Mouse (Mus musculus) macrophage (primary cell): Measurements from ENCODE around the gene Ddx49. TPM values are rescaled to one million over a fixed set of nuclear protein-coding genes. Genes with fewer than 3 reads are reported as not detected.

Experiments
- H3K27ac ChIP-seq: fragments of 350-480 bp; formaldehyde crosslinking; 2 replicates; pipeline ENCODE4 v1.9.0; 2021
- H3K36me3 ChIP-seq: fragments of 350-480 bp; formaldehyde crosslinking; 2 replicates; pipeline ENCODE4 v1.9.0; 2021; ENCODE audit errors: inconsistent target
- H3K4me3 ChIP-seq: fragments of 350-480 bp; formaldehyde crosslinking; 2 replicates; pipeline ENCODE4 v1.9.0; 2021; ENCODE audit errors: inconsistent target
- H3K79me2 ChIP-seq: fragments of 350-480 bp; formaldehyde crosslinking; 2 replicates; pipeline ENCODE4 v1.9.0; 2021; ENCODE audit errors: inconsistent target
- WGBS: methylation state at CpG from one replicate; pipeline ENCODE4 v1.1.7; 2026; ENCODE audit warnings: inconsistent platforms; ENCODE audit not compliant: missing documents; 5-methylcytosine and 5-hydroxymethylcytosine counted together
- polyA plus RNA-seq: library from polyadenylated mRNA; stranded (reverse); fragments of 250-400 nt; gene quantifications from 3 replicates; pipeline ENCODE4 v1.2.4, GENCODE M21; 2018; ENCODE audit warnings: inconsistent platforms

Gene Ddx49
- polyA plus RNA-seq, 1 experiment from 2014 or later = 20.5 TPM

DNA sequence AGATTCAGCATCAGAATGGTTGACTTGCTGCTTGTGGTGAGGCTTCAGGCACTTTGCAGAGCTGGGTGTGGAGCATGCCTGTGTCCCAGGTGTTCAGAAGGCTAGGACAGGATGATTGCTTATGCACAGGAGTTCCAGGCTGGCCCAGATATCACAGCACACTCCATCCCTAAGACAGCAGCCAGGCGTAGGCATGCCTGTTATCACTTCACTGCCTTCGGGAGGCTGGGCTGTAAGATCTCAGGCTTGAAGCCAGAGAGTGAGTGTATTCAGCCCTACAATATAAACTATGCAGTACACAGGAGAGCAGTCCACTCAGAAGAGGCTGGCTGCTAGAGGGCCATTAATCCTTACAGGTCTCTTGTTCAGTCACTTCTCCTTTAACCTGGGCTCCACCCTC is 43.2 kb downstream of the Ddx49 start:
- no peaks in the 10 kb centered on the region for H3K79me2 ChIP-seq
- H3K36me3 ChIP-seq = peaks cover 90% of the 10 kb centered on the region
- no peak overlapping the region for H3K27ac ChIP-seq
- no peak overlapping the region for H3K4me3 ChIP-seq
- WGBS = 97% methylated on average over 2 of the region's 2 CpGs

DNA sequence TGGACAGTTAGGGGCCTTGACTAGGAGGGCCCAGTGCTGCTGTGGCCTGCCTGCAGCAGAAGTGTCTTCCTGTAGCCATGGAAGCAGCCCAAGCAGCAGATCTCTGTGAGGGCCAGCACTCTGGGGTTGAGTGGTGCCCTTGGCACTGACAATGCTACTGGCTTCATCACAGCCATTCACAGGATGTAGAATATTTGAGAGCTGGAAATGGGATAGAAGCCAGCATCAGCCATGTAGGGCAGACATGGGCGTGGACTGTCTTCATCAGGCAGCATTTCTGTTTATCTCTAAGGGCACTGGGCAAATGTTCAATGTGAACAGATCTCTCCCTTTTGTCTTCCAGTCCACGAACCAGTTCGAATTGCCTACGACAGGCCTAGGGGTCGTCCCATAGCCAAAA is 43.7 kb downstream of the Ddx49 start:
- 98% methylated on average over 5 of the region's 5 CpGs for WGBS
- H3K79me2 ChIP-seq = no peaks in the 10 kb centered on the region
- peaks cover 92% of the 10 kb centered on the region for H3K36me3 ChIP-seq
- H3K27ac ChIP-seq = no peak overlapping the region
- no peak overlapping the region for H3K4me3 ChIP-seq

DNA sequence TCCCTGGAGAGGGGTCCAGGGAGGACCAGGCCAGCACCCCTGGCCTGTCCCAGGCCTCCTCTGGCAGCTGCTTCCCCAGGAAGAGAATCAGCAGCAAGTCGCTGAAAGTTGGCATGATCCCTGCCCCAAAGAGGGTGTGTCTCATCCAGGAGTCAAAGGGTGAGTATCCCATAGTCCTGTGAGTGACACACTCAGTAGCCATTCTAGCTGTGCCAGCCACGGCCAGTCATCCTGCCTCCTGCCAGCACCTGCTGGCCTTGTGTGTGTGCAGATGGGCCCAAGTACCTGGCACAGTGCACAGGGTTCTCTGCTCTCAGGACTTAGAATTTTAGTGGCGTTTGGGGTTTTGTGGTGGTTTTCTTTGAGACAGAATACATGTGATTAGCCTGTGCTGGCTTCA is 44.8 kb downstream of the Ddx49 start:
- H3K36me3 ChIP-seq = peaks cover 92% of the 10 kb centered on the region
- WGBS = 89% methylated on average over 3 of the region's 3 CpGs
- H3K79me2 ChIP-seq = no peaks in the 10 kb centered on the region
- no peak overlapping the region for H3K4me3 ChIP-seq
- H3K27ac ChIP-seq = no peak overlapping the region

DNA sequence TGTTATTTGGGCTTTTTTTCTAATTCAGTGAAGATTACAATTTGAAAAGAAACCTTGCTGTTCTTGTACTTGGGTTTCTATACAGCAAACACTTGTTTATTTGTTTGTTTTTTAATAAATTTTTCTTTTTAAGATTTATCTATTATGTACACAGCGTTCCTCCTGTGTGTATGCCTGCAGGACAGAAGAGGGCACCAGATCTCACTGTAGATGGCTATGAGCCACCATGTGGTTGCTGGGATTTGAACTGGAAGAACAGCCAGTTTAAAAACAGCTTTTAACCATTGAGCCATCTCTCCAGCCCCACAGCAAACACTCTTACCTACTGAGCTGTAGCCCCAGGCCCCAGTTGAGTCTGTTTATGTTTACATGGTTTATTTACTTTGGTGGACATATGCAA is 47.7 kb downstream of the Ddx49 start:
- H3K36me3 ChIP-seq = peaks cover 93% of the 10 kb centered on the region
- no peak overlapping the region for H3K27ac ChIP-seq
- H3K4me3 ChIP-seq = no peak overlapping the region
- no peaks in the 10 kb centered on the region for H3K79me2 ChIP-seq
- 83% methylated on average over 1 of the region's 1 CpGs for WGBS

DNA sequence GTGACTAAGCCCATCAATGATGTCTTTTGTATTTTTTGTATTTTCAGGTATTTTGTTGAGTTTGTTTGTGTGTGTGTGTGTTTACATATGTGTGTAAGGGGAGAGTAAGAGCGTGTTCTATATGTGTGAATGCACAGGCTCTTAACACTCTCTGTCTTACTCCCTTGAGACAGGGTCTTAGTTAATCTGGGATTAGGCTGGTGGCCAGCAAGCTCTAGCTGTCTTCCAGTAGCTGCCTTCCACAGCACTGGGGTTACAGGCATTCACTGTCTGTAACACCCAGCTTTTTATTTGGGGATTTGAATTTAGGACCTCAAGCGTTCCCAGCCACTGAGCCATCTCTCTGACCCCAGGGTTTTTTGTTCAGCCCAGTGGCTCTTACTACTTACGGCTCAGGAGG is 54.4 kb downstream of the Ddx49 start:
- WGBS = 98% methylated on average over 3 of the region's 3 CpGs
- Histone ChIP-seq H3K79me2 (peaks cover 44% of the 10 kb centered on the region; the same call in 1 of the 2 replicates), H3K27ac (no peak overlapping the region), H3K36me3 (peaks cover 69% of the 10 kb centered on the region), H3K4me3 (no peak overlapping the region)

DNA sequence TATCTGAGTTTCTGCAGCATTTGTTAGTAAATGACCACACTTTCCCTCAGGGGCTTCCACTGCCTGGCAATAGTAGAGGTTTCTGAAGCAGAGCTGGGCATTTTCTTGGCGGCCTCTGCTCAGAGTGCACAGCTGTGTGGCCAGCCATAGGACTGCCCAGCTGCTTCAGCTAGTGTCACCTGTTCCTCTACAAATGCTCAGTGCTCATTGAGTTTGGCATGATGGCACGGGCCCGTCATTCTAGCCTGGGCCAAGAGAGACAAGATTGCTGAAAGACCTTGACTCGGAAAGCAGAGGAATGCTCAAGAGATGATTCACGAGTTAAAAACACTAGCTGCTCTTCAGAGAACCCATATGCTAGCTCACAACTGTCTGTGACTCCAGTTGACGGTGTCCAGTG is 55.7 kb downstream of the Ddx49 start:
- Histone ChIP-seq H3K27ac (no peak overlapping the region), H3K36me3 (peaks cover 69% of the 10 kb centered on the region), H3K4me3 (no peak overlapping the region), H3K79me2 (peaks cover 47% of the 10 kb centered on the region; the same call in 1 of the 2 replicates)
- 98% methylated on average over 6 of the region's 6 CpGs for WGBS

Other genes with a start within 250 kb of the Ddx49 start
- gene Tm6sf2, start 229.6 kb downstream of the Ddx49 start, polyA plus RNA-seq = 0.10 TPM in 1 of 3 replicates, not detected in the others
- 0.03 TPM in 1 of 3 replicates, not detected in the others for gene Hapln4, start 219.0 kb downstream of the Ddx49 start, polyA plus RNA-seq
- gene Ncan, start 181.6 kb downstream of the Ddx49 start, polyA plus RNA-seq = not detected in 3 replicates
- gene Nr2c2ap, start 171.2 kb downstream of the Ddx49 start, polyA plus RNA-seq = 18.4 to 44.2 TPM (median 25.7 TPM) in 3 replicates
- gene Rfxank, start 163.3 kb downstream of the Ddx49 start, polyA plus RNA-seq = 4.5 to 7.7 TPM (median 7.3 TPM) in 3 replicates
- gene Borcs8, start 163.0 kb downstream of the Ddx49 start, polyA plus RNA-seq = 31.7 to 53.1 TPM (median 41.2 TPM) in 3 replicates
- not detected in 3 replicates for gene Mef2b, start 162.8 kb downstream of the Ddx49 start, polyA plus RNA-seq
- gene Tmem161a, start 130.1 kb downstream of the Ddx49 start, polyA plus RNA-seq = 11.2 to 20.0 TPM (median 16.3 TPM) in 3 replicates
- gene Slc25a42, start 90.2 kb downstream of the Ddx49 start, polyA plus RNA-seq = 1.1 to 1.2 TPM (median 1.1 TPM) in 3 replicates
- 4.7 to 13.3 TPM (median 13.0 TPM) in 3 replicates for gene Sugp2, start 68.3 kb downstream of the Ddx49 start, polyA plus RNA-seq
- gene Armc6, start 68.0 kb downstream of the Ddx49 start, polyA plus RNA-seq = 1.4 to 8.6 TPM (median 4.8 TPM) in 3 replicates
- gene Homer3, start 19.7 kb downstream of the Ddx49 start, polyA plus RNA-seq = 26.3 to 47.9 TPM (median 46.2 TPM) in 3 replicates
- 78.2 to 115 TPM (median 98.8 TPM) in 3 replicates for gene Cope, start within 50 bp of the Ddx49 start, polyA plus RNA-seq
- gene Cers1, start 13.3 kb upstream of the Ddx49 start, polyA plus RNA-seq = not detected in 3 replicates
- not detected in 3 replicates for gene Gdf1, start 27.3 kb upstream of the Ddx49 start, polyA plus RNA-seq
- 19.3 to 31.3 TPM (median 30.1 TPM) in 3 replicates for gene Upf1, start 50.8 kb upstream of the Ddx49 start, polyA plus RNA-seq
- gene Comp, start 71.1 kb upstream of the Ddx49 start, polyA plus RNA-seq = 0.20 to 0.42 TPM in 2 of 3 replicates, not detected in the other
- 3.6 to 9.4 TPM (median 4.1 TPM) in 3 replicates for gene Crtc1, start 137.1 kb upstream of the Ddx49 start, polyA plus RNA-seq
- 5.9 to 7.7 TPM (median 7.4 TPM) in 3 replicates for gene Klhl26, start 174.5 kb upstream of the Ddx49 start, polyA plus RNA-seq
- not detected in 3 replicates for gene Tmem59l, start 184.9 kb upstream of the Ddx49 start, polyA plus RNA-seq
- gene Crlf1, start 190.7 kb upstream of the Ddx49 start, polyA plus RNA-seq = not detected in 3 replicates
- 37.3 to 87.0 TPM (median 75.4 TPM) in 3 replicates for gene Rex1bd, start 204.3 kb upstream of the Ddx49 start, polyA plus RNA-seq
- 907 to 1,116 TPM (median 1,045 TPM) in 3 replicates for gene Uba52, start 208.3 kb upstream of the Ddx49 start, polyA plus RNA-seq
- 103 to 188 TPM (median 181 TPM) in 3 replicates for gene Fkbp8, start 225.2 kb upstream of the Ddx49 start, polyA plus RNA-seq
- gene Kxd1, start 225.5 kb upstream of the Ddx49 start, polyA plus RNA-seq = 50.0 to 80.3 TPM (median 65.4 TPM) in 3 replicates
- 18.8 to 33.9 TPM (median 21.7 TPM) in 3 replicates for gene Ell, start 237.0 kb upstream of the Ddx49 start, polyA plus RNA-seq